Mouse (Mus musculus) heart, postnatal 25 days (tissue): ENCODE measurements around the gene Pknox2. TPM values are rescaled to one million over a fixed set of nuclear protein-coding genes. Genes with fewer than 3 reads are reported as not detected.

Experiments
- DNase-seq: peaks from one replicate; pipeline ENCODE4 v3.0.0; 2022; ENCODE audit warnings: low spot score
- intact Hi-C: fragments of 180-260 bp; cut with DNase I; formaldehyde crosslinking; loops from one replicate; pipeline ENCODE4 v1.15.1; 2025
- total RNA-seq, 2 experiments: library from RNA; stranded (reverse); gene quantifications; 2 replicates each; pipeline ENCODE4 v1.2.3; 2021

Gene Pknox2
- 1 to 10 TPM; 6.3 to 8.3 TPM for total RNA-seq

DNA sequence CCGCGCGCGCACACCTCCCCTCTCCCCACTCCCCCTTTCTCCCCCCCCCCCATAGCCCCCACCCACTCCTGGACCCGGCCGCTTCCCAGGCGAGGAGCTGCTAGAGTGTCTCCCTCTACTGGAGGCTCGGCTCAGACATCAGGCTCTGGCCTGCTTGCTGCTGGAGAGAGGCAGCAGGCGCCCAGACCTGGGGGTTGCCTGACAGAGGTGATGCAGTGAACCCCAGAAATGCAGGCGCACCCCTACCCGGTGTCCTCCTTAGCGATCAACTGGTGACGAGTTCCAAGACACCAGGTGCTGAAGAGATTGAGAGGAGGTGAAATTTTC is at the start of gene Pknox2:
Gene Pknox2 (minus strand): TSS at position 49 of the 327 bp plus-strand sequence.
- peak; percentile 53 for DNase-seq
- intact Hi-C loops, result loop anchor here (1.0 to 5.0 kb wide), 6 partner anchors 23 to 255 kb away; no protein-coding TSS in a partner anchor

DNA sequence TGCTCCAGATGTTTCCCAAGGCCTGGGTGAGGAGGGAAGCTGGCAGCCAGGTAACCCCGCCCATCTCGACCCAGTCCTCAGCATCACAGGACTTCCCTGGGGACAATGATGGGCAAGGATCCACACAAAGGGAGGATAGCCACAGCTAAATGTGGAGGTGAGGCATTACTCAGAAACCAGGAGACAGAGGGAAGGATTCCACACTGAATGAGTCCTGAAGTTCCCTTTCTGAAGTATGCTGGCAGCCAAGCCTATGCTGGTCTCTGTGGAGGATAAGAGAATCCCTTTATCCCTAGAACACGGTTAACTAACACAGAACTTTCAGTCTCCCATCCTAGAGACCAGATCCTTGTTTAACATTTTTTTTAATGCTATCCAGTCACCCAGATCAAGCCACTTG is 40.8 kb upstream of the Pknox2 start:
- intact Hi-C loops, result no loop called here
- no peak for DNase-seq

DNA sequence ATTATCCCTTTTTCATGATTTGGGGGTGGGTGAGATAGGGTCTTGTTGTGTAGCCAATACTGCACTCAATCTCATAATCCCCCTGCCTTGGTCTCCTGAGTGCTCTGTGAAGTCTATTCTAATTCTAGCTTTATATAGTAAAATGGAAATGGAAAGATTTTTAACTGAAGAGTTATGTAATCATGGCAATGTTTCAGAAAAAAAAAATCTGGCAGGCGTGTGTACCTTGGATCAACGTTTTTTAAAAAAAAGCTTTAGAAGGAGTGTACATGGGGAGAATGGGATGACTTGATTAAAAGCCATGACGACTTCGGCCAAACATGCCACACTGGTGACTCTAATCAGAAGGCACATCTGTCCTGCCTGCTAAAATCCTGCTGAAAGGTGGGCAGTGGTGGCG is 40.2 kb upstream of the Pknox2 start:
- intact Hi-C loops, result no loop called here
- no peak for DNase-seq

DNA sequence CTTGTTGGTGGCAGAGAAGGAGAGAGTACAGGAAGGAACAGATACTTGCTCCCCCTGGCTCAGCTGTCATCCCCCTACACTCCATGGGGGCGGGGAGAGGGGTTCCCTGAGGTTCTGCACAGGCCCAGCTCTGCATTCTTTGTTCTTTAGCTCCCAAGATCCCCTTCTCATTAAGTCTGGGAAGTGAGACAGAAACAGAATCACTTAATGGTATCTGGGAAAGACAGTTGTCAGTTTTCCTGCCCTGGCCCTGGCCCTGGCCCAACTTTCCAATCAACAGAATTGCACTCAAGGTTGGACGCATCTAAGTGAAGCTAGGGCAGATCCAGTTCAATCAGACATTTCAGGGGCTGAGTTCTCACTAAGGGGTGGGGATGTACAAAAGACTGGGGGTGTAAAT is 36.0 kb upstream of the Pknox2 start:
- no peak for DNase-seq
- intact Hi-C loops, result no loop called here

DNA sequence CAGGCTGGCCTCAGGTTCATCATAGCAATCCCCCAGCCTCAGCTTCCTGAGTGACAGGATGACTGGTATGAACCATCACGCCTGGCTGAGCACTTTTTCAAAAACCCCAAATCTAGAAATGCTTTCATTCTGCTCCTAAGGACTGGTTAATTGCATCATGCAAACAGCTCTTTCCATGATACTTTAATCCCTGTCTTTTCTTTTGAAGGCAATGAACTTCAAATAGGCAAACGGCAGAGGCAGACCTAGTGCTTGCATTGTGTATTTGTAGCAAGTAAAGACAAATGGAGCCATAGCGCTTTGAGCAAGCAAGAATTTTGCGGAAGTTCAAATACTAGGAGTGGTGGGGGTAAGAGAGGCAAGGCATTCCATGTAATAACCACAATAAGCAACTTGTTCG is 34.4 kb upstream of the Pknox2 start:
- DNase-seq, result no peak
- intact Hi-C loops, result no loop called here

DNA sequence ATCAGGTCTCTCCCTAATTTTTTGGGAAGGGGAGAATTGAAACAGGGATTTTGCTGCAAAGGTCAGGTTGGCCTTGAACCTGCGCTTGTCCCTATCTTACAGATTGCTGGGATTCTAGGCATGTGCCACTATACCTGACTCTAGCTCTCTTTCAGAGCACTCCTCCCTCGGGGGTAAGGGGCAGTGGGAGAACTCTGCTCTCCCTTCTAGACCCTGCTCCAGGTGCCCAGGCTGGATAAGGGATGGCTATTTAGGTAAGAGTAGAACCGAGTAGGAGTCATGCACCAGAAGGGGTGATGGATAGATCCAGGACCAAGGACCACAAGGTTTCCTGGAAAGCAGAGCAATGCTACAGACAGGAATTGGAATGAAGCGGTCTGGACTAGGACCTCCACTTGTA is 32.4 kb upstream of the Pknox2 start:
- no peak for DNase-seq
- intact Hi-C loops, result loop anchor here (5.0 kb wide), 1 partner anchor 148 kb away; no protein-coding TSS in a partner anchor

DNA sequence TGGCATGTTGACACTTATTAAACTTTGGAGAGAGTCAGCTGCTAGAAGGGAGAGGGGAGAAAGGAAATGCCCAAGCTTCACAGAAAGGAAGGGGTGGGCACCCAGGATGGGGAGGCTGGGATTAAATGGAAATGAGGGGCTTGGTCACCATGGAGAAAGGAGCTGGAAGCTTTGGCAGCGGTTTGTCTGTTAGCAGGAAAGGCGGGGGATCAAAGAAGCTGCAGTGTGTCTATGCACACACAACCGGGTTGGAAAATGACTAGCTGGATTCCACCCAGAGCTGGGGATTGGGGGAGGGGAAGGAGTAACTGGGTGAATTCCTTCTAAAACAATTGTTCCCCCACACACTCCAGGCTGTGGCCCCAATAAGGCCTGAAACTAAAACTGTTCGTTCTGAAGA is 31.7 kb upstream of the Pknox2 start:
- no peak for DNase-seq
- intact Hi-C loops, result loop anchor here (5.0 kb wide), 1 partner anchor 148 kb away; no protein-coding TSS in a partner anchor

DNA sequence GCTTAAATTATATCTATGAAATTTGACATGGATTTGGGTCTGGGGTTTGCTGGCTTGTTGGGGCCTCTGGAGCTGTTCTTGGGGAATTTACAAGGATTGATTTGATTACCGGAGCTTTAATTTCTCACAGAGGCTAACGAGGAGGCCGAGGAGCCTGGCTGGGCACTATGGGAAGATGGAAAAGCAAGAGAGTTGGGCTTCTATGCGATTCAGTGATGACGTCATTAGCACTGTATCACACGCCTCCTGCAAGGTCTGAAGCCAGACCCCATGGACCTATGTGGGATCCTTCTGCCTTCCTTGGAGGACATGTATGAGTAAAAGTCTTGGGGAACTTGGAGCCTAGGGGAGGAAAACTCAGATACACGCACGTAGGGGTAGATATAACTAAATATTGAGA is 30.3 kb upstream of the Pknox2 start:
- intact Hi-C loops, result loop anchor here (1.0 to 5.0 kb wide), 2 partner anchors 53 to 150 kb away; no protein-coding TSS in a partner anchor
- no peak for DNase-seq

DNA sequence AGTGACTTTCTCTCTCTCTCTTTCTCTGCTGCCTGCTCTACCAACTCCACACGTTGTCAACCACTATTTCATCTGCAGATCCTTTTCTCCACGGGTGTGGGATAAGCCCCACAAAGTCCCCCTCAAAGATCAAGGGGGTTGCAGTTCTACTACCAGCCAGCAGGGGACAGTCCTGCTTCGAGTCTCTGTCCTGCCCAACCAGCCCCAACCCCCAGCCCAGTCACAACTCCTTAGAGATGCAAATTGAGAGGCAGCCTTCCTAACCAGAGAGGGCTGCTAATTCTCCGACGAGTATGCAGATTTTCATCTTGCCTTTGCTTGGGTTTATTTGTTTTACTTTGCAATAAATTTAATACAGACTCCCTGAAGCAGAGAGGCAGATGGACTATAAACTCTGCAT is 29.9 kb upstream of the Pknox2 start:
- intact Hi-C loops, result loop anchor here (1.0 to 5.0 kb wide), 2 partner anchors 53 to 150 kb away; no protein-coding TSS in a partner anchor
- no peak for DNase-seq

DNA sequence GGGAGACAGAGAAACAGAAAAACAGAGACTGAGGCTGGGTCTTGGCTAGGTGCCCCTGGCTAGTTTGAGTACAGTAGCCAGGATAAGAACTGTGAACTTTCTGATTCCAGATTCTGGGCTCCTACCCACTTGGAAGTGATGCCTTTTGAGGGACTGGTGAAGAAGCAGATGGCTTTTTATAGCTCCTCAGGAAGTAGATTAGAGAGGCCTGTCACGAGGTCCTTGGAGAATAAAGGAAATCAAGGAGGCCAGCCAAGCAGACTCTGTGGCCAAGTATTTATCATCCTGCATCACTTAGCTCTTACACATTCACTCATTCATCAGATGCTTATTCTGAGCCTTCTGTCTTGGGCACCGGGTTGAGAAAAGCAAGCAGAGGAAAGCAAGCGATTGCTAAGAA is 28.8 kb upstream of the Pknox2 start:
- no peak for DNase-seq
- intact Hi-C loops, result loop anchor here (5.0 kb wide), 1 partner anchor 151 kb away; no protein-coding TSS in a partner anchor

DNA sequence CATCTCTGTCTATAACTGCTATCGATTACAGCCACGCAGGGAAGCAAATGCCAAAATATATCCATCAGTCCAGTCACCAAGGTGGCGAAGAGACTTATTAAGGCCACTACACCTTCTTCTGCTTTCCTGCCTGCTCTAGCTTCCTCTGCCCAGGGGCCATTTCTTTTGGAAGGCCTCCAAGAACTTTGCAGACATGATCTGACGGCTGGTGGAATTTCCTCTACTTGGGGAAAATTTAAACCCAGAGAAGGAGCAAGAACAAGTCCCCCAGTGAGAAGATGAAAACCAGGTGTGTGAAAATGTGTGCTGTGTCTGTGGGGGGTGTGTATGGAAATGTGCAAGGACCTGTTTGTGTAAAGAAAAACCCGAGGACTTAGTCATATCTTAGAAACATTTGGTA is 26.2 kb upstream of the Pknox2 start:
- DNase-seq, result no peak
- intact Hi-C loops, result no loop called here

DNA sequence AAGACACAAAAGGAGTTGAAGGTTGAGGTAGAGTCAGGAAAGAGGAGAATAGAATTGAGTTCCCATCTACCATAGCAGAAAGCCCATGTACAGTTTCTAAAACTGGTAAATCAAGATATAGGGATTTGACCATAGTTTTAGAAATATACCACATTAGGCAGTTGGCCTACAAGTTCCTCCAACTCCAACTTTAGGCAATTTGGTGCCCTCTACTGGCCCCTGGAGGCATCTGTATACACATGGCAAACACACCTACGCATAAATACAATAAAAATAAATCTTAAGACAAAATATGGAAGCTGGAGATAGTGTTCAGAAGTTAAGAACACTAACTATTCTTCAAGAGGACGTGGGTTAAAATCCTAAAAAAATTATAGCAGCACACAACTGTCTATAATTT is 19.7 kb upstream of the Pknox2 start:
- intact Hi-C loops, result no loop called here
- DNase-seq, result no peak

DNA sequence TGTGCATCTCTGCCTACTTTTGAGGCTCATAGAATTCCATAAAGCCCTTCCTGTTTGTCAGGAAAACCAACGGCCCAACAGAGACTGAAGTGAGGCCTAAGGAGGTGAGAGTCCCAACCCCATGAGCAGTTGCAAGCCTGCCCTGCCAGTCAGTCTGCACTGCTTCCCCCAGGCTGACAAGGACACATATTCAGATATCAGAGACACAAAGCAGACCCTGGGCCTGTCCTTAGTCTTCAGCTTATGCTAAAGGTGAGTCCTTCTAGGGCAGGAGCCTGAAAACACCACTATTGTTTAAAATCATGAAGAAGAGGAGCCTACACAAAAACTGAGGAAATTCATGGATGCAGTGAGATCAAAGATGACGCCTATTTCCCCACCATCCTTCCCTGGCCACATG is 13.5 kb upstream of the Pknox2 start:
- intact Hi-C loops, result no loop called here
- no peak for DNase-seq

DNA sequence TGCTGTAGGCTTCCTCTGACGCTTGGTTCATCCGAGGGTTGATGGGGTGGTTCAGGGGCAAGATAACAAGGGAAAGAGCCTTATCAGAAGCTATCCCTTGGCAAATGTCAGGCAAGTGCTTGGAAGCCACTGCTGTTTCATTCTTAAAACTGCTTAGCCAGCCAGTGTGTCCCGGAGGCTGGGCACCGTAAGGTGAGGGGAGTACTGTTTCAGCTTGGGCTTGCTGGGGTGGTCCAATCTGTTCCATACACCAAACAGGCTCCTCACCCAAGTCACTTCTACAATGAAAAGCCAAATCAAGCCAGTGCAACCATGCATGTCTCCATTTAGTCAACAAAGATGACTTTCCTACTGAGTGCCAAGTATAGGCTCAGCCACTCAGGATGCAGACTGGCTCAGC is 679 bp upstream of the Pknox2 start:
- intact Hi-C loops, result loop anchor here (1.0 to 5.0 kb wide), 6 partner anchors 23 to 256 kb away; no protein-coding TSS in a partner anchor
- DNase-seq, result no peak

DNA sequence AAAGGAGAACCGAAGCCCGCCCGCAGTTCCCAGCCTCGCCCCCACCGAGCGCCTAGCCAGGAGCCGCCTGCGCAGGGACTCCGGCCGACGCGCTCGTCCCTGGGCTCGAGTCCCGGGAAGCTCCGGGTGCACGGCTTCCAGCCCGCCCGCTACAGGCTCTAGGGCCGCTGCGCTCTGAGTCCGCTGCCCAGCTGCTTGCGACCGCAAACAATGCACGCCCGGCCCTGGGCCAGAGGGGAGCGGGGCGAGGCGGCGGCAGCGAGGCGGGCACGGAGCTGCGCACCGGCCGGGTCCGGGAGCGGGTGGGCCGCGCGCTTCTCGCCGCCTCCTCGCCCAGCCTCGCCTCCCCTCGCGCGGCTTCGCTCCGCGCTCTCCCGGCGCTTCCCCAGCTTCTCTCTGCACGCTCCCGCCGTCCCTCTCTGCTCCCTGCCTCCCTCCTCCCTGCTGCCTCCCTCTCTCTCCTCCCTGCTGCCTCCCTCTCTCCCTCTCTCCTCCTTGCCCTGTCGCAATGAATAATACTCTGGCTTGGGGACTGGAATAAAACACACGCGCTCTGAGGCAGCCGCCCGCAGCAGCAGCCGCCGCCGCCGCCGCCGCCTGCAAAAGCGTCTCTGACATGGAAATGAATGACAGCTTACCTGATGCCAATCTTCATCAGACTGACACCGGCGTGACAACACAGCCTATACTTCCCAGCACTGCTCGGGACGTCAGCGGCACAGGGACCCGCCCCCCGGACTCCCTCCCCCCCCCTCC is 426 bp downstream of the Pknox2 start:
- intact Hi-C loops, result loop anchor here (1.0 to 5.0 kb wide), 6 partner anchors 22 to 254 kb away; no protein-coding TSS in a partner anchor
- DNase-seq, result peak; percentile 58

DNA sequence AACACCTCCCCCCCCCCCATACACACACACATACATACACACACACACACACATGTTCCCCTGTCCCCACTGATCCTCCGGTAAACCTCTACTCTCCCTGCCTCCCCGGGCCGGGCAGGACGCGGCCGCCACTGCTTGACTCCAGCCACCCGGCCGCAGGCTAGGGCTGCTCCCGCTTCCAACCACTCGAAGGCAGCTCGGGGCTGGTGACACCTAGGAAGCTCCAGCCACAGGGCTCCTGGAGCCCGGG is 929 bp downstream of the Pknox2 start:
- intact Hi-C loops, result loop anchor here (2.0 to 5.0 kb wide), 5 partner anchors 21 to 254 kb away; no protein-coding TSS in a partner anchor
- DNase-seq, result peak; percentile 16

DNA sequence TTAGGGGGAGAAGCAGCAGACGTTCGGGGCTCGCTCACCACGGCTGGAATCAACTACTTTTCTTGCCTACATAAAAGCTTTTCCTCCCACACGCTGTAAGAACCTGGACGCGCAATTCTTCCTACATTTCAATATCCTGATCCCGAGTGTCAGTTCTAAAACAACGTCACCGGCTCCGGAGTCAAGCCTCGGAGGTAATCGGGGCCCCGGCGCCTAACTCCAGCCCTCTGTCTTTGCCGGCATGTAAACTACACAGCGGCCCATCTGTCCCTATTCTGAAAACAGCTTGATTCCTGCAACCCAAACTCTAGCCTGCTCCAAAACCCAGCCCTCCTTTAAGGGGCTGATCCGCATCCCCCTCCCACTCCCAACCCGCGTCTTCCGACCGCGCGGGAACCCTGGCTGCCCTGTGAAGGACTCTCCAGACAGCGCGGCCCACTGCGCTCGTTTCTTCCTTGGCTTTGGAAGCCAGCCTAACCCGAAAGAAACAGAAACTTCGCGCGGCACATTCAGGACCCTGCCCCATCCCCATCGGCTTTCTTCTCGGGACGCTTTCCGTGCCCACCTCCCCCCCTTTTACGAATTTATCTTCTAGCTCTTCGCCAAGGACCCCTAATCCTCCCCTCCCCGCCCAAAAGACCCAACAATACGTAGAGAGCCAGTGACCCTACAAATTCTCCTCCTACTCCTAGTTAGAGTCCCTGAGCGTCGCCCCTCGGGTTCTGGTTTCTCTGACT is 1.4 kb downstream of the Pknox2 start:
- intact Hi-C loops, result loop anchor here (2.0 to 5.0 kb wide), 5 partner anchors 21 to 253 kb away; no protein-coding TSS in a partner anchor
- DNase-seq, result peak; percentile 26

DNA sequence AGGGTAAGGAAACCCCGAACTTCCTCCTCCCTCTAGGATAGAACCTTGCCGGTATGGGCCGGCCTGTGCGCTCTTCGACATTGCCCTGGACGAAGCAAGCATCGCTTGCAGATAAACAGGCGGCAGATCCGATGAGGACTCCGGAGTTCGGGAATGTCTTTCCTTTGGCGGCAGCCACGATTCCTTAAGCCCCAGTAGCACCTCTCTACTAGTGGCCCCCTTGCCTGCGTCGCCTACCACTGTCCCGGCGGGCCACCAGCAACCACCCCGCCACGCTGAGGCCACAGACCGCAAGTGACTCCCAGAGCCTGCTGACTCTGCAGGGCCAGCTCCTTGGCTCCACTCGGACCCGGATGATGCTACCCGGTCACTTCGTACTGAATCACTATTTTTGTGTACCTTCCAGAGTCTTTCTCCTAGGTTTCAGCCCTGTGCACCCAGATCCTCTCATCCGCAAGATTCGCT is 2.0 kb downstream of the Pknox2 start:
- no peak for DNase-seq
- intact Hi-C loops, result loop anchor here (5.0 kb wide), 4 partner anchors 88 to 253 kb away; no protein-coding TSS in a partner anchor

DNA sequence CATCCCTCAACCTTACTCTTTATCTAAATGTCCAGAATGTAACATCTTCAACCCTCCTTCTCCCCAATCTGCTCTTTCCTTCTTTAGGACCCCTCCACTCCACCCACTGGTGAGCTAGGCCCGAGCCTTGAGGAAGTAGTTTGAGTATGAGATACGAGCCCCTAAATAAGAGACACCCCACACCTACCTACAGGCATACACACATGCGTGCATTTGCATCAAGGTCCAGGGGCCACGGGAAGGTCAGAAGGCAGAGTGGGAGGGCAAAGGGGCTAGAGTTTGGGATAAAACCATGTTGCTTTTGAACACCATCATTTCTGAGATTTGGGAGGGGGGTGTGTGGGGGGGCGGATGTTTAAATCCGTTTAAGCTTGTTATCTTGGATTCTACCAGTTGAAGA is 2.5 kb downstream of the Pknox2 start:
- intact Hi-C loops, result loop anchor here (5.0 kb wide), 4 partner anchors 87 to 252 kb away; no protein-coding TSS in a partner anchor
- DNase-seq, result no peak

DNA sequence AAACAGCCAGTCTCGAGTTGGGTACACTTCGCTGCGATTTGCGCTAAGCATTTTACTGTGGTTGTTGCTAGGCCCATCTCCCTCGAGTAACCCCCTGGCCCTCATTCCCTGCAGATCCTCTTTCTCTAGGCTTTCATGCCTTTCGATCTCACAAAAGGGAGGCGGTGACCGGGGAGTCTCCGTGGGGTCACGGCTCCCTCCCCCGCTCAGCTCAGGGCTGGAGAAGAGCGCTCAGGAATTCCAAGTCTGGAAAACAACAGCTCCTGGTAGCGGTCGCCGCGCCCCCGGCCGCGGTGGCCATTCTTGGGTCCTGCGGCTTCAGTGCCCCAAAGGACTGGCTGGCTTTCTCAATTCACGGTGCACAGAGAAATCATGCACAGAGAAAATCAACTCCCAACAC is 3.0 kb downstream of the Pknox2 start:
- no peak for DNase-seq
- intact Hi-C loops, result no loop called here
